Mouse (Mus musculus) limb, embryonic 15.5 days (tissue): ENCODE results near the gene Fbxo28. TPM values are rescaled to one million over a fixed set of nuclear protein-coding genes. Genes with fewer than 3 reads are reported as not detected.

Source experiments
- polyA plus RNA-seq: library from polyadenylated mRNA; unstranded; fragments of >200 nt; fragmentation: Nextera tagmentation; extraction: Ambion mirVana; gene quantifications from 2 replicates; pipeline ENCODE4 v1.2.1, GENCODE M21; 2015

The Fbxo28 gene
- polyA plus RNA-seq, 1 experiment from 2014 or later = 19.3 TPM

Other genes starting within 250 kb of the Fbxo28 start
- 155 and 163 TPM in 2 replicates for gene Srp9, start 216.9 kb downstream of the Fbxo28 start, polyA plus RNA-seq
- not detected in 2 replicates for gene Vmn1r1, start 177.1 kb downstream of the Fbxo28 start, polyA plus RNA-seq
- gene Degs1, start 58.8 kb downstream of the Fbxo28 start, polyA plus RNA-seq = 210 and 211 TPM in 2 replicates
- 20.1 and 20.6 TPM in 2 replicates for gene Trp53bp2, start 67.5 kb upstream of the Fbxo28 start, polyA plus RNA-seq
- gene Capn2, start 176.0 kb upstream of the Fbxo28 start, polyA plus RNA-seq = 150 and 151 TPM in 2 replicates
- 0.07 TPM in 1 of 2 replicates, not detected in the other for gene Capn8, start 223.4 kb upstream of the Fbxo28 start, polyA plus RNA-seq